ENCODE assay signal across 9 mouse cellular contexts in the genomic region with DNA sequence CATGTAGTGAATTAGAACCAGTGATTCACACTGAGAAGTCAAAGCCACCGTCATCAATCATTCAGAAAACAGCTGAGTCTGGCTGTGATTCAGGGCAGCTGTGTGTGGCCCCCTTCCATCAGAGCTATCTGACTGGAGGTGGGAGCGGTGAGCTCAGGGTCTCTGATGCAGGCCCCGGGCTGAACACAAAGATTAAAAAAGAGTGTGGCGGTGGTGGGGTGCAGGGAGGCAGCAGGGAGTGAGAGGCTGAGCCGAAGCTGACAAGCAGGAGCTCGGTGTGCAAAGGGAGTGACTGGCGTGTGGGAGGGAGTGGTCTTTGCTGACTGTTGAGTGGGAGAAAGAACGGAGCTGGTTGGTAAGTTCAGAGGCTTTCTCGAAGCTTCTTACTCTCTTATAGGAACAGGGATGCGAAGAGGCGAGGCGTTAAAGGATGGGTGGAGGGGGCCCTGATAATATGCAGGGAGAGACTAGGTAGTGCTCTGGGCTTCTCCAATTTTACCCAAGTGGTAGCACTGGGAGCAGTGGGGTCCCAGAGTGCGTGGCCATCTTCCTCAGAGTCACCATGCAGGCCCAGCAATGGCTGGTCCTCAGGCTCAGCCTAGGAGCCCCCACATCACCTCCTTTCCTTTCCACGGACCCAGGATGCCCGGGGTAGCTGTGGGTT.
A peak's percentile ranks its signal among the peaks of the same experiment; 100 is the strongest.
DNase-seq lines count a peak whose midpoint lies in the region; ATAC-seq lines count a peak whose summit lies in the region.
"Had no signal": no experiment of that assay in that cellular context is flagged by ENCODE, and none has a peak within 500 bp of the region (broad histone marks: within the 10 kb centered on the region; RNA-seq: fewer than 3 reads in every experiment).

No protein-coding gene starts in this region.

- H3K4me1 ChIP-seq in kidney, embryonic 14.5 days (ENCODE audit: control insufficient read depth, insufficient read depth, low read length) = peaks cover 24% of the 10 kb centered on the region
- H3K4me1 ChIP-seq in limb, embryonic 13.5 days = peaks cover 8% of the 10 kb centered on the region; the same call in 1 of the 2 replicates

- no peaks in the 10 kb centered on the region for H3K9me3 ChIP-seq in kidney, embryonic 14.5 days (ENCODE audit: control insufficient read depth, low read length)
- no peaks in the 10 kb centered on the region for H3K9me3 ChIP-seq in limb, embryonic 13.5 days
- H3K9me3 ChIP-seq: G1E had no signal

- WGBS in kidney, embryonic 14.5 days = 41% methylated on average over 15 of the region's 15 CpGs
- 36% methylated on average over 15 of the region's 15 CpGs for WGBS in limb, embryonic 13.5 days

- no peaks in the 10 kb centered on the region for H3K27me3 ChIP-seq in kidney, embryonic 14.5 days (ENCODE audit: control insufficient read depth, insufficient read depth, low read length)
- peaks cover 14% of the 10 kb centered on the region for H3K27me3 ChIP-seq in limb, embryonic 13.5 days

- no peak overlapping the region for H3K9ac ChIP-seq in kidney, embryonic 14.5 days (ENCODE audit: low read depth, low read length)
- 0 out of 2 replicates have a peak overlapping the region, but pooled peaks have one; percentile 14 for H3K9ac ChIP-seq in limb, embryonic 13.5 days

- peak; percentile 50 for ATAC-seq in kidney, embryonic 14.5 days (ENCODE audit: low FRiP score, low TSS enrichment)
- ATAC-seq in limb, embryonic 13.5 days (ENCODE audit: low FRiP score, low read depth) = peak; percentile 19; the same call in 1 of the 2 replicates

- no peak for DNase-seq in kidney, adult 9 months
- peak; percentile 86 for DNase-seq in NIH3T3 (ENCODE audit: low read depth)
- DNase-seq in embryo, embryonic 11 days = peak; percentile 68
- DNase-seq in gastrocnemius, postnatal 4 days (ENCODE audit: low spot score in 2 of 2) = no peak
- no peak for DNase-seq in cerebellum, postnatal 4 days (ENCODE audit: low spot score in 2 of 2)
- DNase-seq: lung, postnatal 10 days had no signal

- peak overlapping the region; percentile 32; the same call in 1 of the 2 replicates for H3K27ac ChIP-seq in kidney, embryonic 14.5 days (ENCODE audit: low read depth, low read length)
- H3K27ac ChIP-seq in limb, embryonic 13.5 days = no peak overlapping the region

- no peak overlapping the region for H3K4me2 ChIP-seq in kidney, embryonic 14.5 days (replicated peaks; ENCODE audit: low read depth, low read length)
- H3K4me2 ChIP-seq in limb, embryonic 13.5 days (replicated peaks) = no peak overlapping the region

- H3K36me3 ChIP-seq in kidney, embryonic 14.5 days (ENCODE audit: control insufficient read depth, insufficient read depth, low read length) = no peaks in the 10 kb centered on the region
- H3K36me3 ChIP-seq in limb, embryonic 13.5 days = no peaks in the 10 kb centered on the region
- H3K36me3 ChIP-seq: G1E had no signal

- H3K4me3 ChIP-seq in kidney, embryonic 14.5 days (ENCODE audit: low read length) = no peak overlapping the region
- no peak overlapping the region for H3K4me3 ChIP-seq in limb, embryonic 13.5 days

Comparison
In these comparisons a context has a peak if more than half of its experiments do, and no peak if none do; other contexts are left out.
1. DNase-seq: peak in NIH3T3 (single experiment) and embryo, embryonic 11 days (single experiment); none in kidney, adult 9 months (single experiment), gastrocnemius, postnatal 4 days (0 of 2) and cerebellum, postnatal 4 days (0 of 2).